Mouse (Mus musculus): Measurements from ENCODE around the gene Ptgds. TPM values are rescaled to one million over a fixed set of nuclear protein-coding genes. Genes with fewer than 3 reads are reported as not detected.

Ptgds gene
- polyA plus RNA-seq, 2 experiments, result 0.17 to 0.96 TPM

GRCm38 (mm10) chr2:25500071-25500575 lies 30.3 kb upstream of the Ptgds start:
- Histone ChIP-seq H3K9me3 (ENCODE audit: control insufficient read depth, low read length) (no peaks in the 10 kb centered on the region), H3K4me1 (replicated peaks; ENCODE audit: control insufficient read depth in 2 of 2, insufficient read depth in 2 of 2, low read length in 1 of 2) (peaks cover 25 to 37% of the 10 kb centered on the region in 2 experiments), H3K27ac (peak overlapping the region; percentile 48), H3K9ac (replicated peaks) (peak overlapping the region; percentile 95), H3K4me2 (ENCODE audit: low read depth) (peak overlapping the region; percentile 97), H3K36me3 (replicated peaks; ENCODE audit: control insufficient read depth, insufficient read depth, low read depth) (peaks cover 3% of the 10 kb centered on the region; the same call in 1 of the 2 replicates), H3K4me3 (ENCODE audit: insufficient read depth in 1 of 2, low read depth in 2 of 2, low read length in 2 of 2) (peak overlapping the region; percentile 61 to 90), H3K27me3 (ENCODE audit: control insufficient read depth, insufficient read depth, low read length) (no peaks in the 10 kb centered on the region)
- peak; percentile 11 for ATAC-seq (ENCODE audit: insufficient read depth)
- no peak for DNase-seq (ENCODE audit: low read depth in 3 of 3, low spot score in 3 of 3)
- 55% methylated on average over 6 of the region's 6 CpGs for WGBS (ENCODE audit: insufficient replicate concordance)
- TF ChIP-seq EP300 (IDR thresholded peaks at IDR 0.05; ENCODE audit: low read depth) (no peak), CTCF (IDR thresholded peaks at IDR 0.05; ENCODE audit: low read depth) (no peak)

GRCm38 (mm10) chr2:25498622-25499478 lies 29.0 kb upstream of the Ptgds start:
- no peaks in the 10 kb centered on the region for H3K36me3 ChIP-seq (replicated peaks; ENCODE audit: control insufficient read depth, insufficient read depth, low read depth)
- no peak for TF ChIP-seq CTCF (IDR thresholded peaks at IDR 0.05; ENCODE audit: low read depth)
- no peak for TF ChIP-seq EP300 (IDR thresholded peaks at IDR 0.05; ENCODE audit: low read depth)
- H3K27ac ChIP-seq, result no peak overlapping the region
- no peaks in the 10 kb centered on the region for H3K9me3 ChIP-seq (ENCODE audit: control insufficient read depth, low read length)
- ATAC-seq (ENCODE audit: insufficient read depth) (no peak), DNase-seq (ENCODE audit: low read depth in 3 of 3, low spot score in 3 of 3) (no peak)
- H3K4me1 ChIP-seq (replicated peaks; ENCODE audit: control insufficient read depth in 2 of 2, insufficient read depth in 2 of 2, low read length in 1 of 2), result peaks cover 25 to 37% of the 10 kb centered on the region in 2 experiments
- H3K4me3 ChIP-seq (ENCODE audit: insufficient read depth in 1 of 2, low read depth in 2 of 2, low read length in 2 of 2), result no peak overlapping the region
- H3K9ac ChIP-seq (replicated peaks), result no peak overlapping the region
- no peak overlapping the region for H3K4me2 ChIP-seq (ENCODE audit: low read depth)
- WGBS (ENCODE audit: insufficient replicate concordance), result 50% methylated on average over 15 of the region's 15 CpGs
- H3K27me3 ChIP-seq (ENCODE audit: control insufficient read depth, insufficient read depth, low read length), result no peaks in the 10 kb centered on the region

- no peaks in the 10 kb centered on the region for H3K27me3 ChIP-seq (ENCODE audit: control insufficient read depth, insufficient read depth, low read length)
- no peak for DNase-seq (ENCODE audit: low read depth in 3 of 3, low spot score in 3 of 3)
- WGBS (ENCODE audit: insufficient replicate concordance), result 40% methylated on average over 6 of the region's 6 CpGs
- H3K4me3 ChIP-seq (ENCODE audit: insufficient read depth in 1 of 2, low read depth in 2 of 2, low read length in 2 of 2), result no peak overlapping the region
- TF ChIP-seq CTCF (IDR thresholded peaks at IDR 0.05; ENCODE audit: low read depth), result no peak
- no peak for TF ChIP-seq EP300 (IDR thresholded peaks at IDR 0.05; ENCODE audit: low read depth)
- H3K36me3 ChIP-seq (replicated peaks; ENCODE audit: control insufficient read depth, insufficient read depth, low read depth), result no peaks in the 10 kb centered on the region
- H3K27ac ChIP-seq, result no peak overlapping the region
- H3K9ac ChIP-seq (replicated peaks), result no peak overlapping the region
- no peaks in the 10 kb centered on the region for H3K9me3 ChIP-seq (ENCODE audit: control insufficient read depth, low read length)
- no peak for ATAC-seq (ENCODE audit: insufficient read depth)
- peaks cover 20 to 29% of the 10 kb centered on the region in 2 experiments for H3K4me1 ChIP-seq (replicated peaks; ENCODE audit: control insufficient read depth in 2 of 2, insufficient read depth in 2 of 2, low read length in 1 of 2)
- H3K4me2 ChIP-seq (ENCODE audit: low read depth), result no peak overlapping the region
Measured at GRCm38 (mm10) chr2:25497846-25498575, 28.2 kb upstream of the Ptgds start.

GRCm38 (mm10) chr2:25496462-25496861 lies 26.6 kb upstream of the Ptgds start:
- no peaks in the 10 kb centered on the region for H3K36me3 ChIP-seq (replicated peaks; ENCODE audit: control insufficient read depth, insufficient read depth, low read depth)
- peaks cover 6 to 14% of the 10 kb centered on the region in 2 experiments for H3K4me1 ChIP-seq (replicated peaks; ENCODE audit: control insufficient read depth in 2 of 2, insufficient read depth in 2 of 2, low read length in 1 of 2)
- H3K4me3 ChIP-seq (ENCODE audit: insufficient read depth in 1 of 2, low read depth in 2 of 2, low read length in 2 of 2), result no peak overlapping the region
- H3K27me3 ChIP-seq (ENCODE audit: control insufficient read depth, insufficient read depth, low read length), result no peaks in the 10 kb centered on the region
- TF ChIP-seq EP300 (IDR thresholded peaks at IDR 0.05; ENCODE audit: low read depth), result no peak
- TF ChIP-seq CTCF (IDR thresholded peaks at IDR 0.05; ENCODE audit: low read depth), result peak; percentile 61
- no peak overlapping the region for H3K4me2 ChIP-seq (ENCODE audit: low read depth)
- H3K9me3 ChIP-seq (ENCODE audit: control insufficient read depth, low read length), result no peaks in the 10 kb centered on the region
- ATAC-seq (ENCODE audit: insufficient read depth) (no peak), DNase-seq (ENCODE audit: low read depth in 3 of 3, low spot score in 3 of 3) (no peak)
- H3K9ac ChIP-seq (replicated peaks), result no peak overlapping the region
- WGBS (ENCODE audit: insufficient replicate concordance), result 36% methylated on average over 4 of the region's 4 CpGs
- H3K27ac ChIP-seq, result no peak overlapping the region
